Mouse (Mus musculus) c-Kit-negative CD71-positive TER-119-positive erythroid progenitor cells, embryonic 14.5 days (primary cell): ENCODE measurements around the gene Dnaja2.

ENCODE experiments used
- DNase-seq: peaks from one replicate; pipeline ENCODE4 v3.0.0-alpha.2; 2013; ENCODE audit warnings: low read depth, low spot score

The Dnaja2 gene

GRCm38 (mm10) chr8:85502381-85502780 is 52.8 kb downstream of the Dnaja2 start:
- no peak for DNase-seq

- no peak for DNase-seq
Observed at GRCm38 (mm10) chr8:85500955-85501685, 54.0 kb downstream of the Dnaja2 start.

- DNase-seq: no peak
Observed at GRCm38 (mm10) chr8:85500460-85500859, 54.7 kb downstream of the Dnaja2 start.

- DNase-seq: no peak
Observed at GRCm38 (mm10) chr8:85498577-85498976, 56.6 kb downstream of the Dnaja2 start.

GRCm38 (mm10) chr8:85496778-85497177 is 58.4 kb downstream of the Dnaja2 start:
- no peak for DNase-seq

GRCm38 (mm10) chr8:85496125-85496524 is 59.0 kb downstream of the Dnaja2 start:
- no peak for DNase-seq

- no peak for DNase-seq
Observed at GRCm38 (mm10) chr8:85492940-85493931, 61.9 kb downstream of the Dnaja2 start.

- peak; percentile 11 for DNase-seq
Observed at GRCm38 (mm10) chr8:85492125-85492875, 62.8 kb downstream of the Dnaja2 start, which contains the start of gene Gpt2. Gene Gpt2, plus strand, starts transcription at chr8:85492576.

- no peak for DNase-seq
Observed at GRCm38 (mm10) chr8:85489546-85489945, 65.6 kb downstream of the Dnaja2 start.

GRCm38 (mm10) chr8:85488631-85489030 is 66.5 kb downstream of the Dnaja2 start:
- DNase-seq: no peak

- DNase-seq: no peak
Observed at GRCm38 (mm10) chr8:85487906-85488620, 67.1 kb downstream of the Dnaja2 start.
